In genomic region chr19:5632120-5632519, GRCm38 (mm10) we compare ENCODE assay signal across 19 mouse cellular contexts.
"Had no signal": no experiment of that assay in that cellular context is flagged by ENCODE, and none has a peak within 500 bp of the region (broad histone marks: within the 10 kb centered on the region; RNA-seq: fewer than 3 reads in every experiment).

No protein-coding gene starts in this region.

- H3K4me2 ChIP-seq: lung, embryonic 15.5 days; midbrain, embryonic 11.5 days; midbrain, embryonic 13.5 days; midbrain, embryonic 15.5 days; neural tube, embryonic 13.5 days; neural tube, embryonic 15.5 days had no signal

- DNase-seq: liver, postnatal 0 days; lung, adult 2 months; lung, postnatal 14 days; lung, postnatal 36 days; retina, postnatal 1 day; right cerebral cortex, adult 18-20 months; right cerebral cortex, postnatal 25 days; right cerebral cortex, postnatal 4 days; spleen, adult 18-20 months; thymus, adult 18-20 months; thymus, postnatal 14 days; thymus, postnatal 36 days had no signal

- H3K4me3 ChIP-seq: lung, embryonic 15.5 days; megakaryocyte, embryonic 14.5 days; midbrain, embryonic 13.5 days; midbrain, embryonic 15.5 days; neural tube, embryonic 13.5 days; neural tube, embryonic 15.5 days had no signal

- H3K27me3 ChIP-seq: lung, embryonic 15.5 days; megakaryocyte, embryonic 14.5 days; midbrain, embryonic 13.5 days; midbrain, embryonic 15.5 days; neural tube, embryonic 13.5 days; neural tube, embryonic 15.5 days had no signal

- H3K36me3 ChIP-seq: lung, embryonic 15.5 days; midbrain, embryonic 13.5 days; midbrain, embryonic 15.5 days; neural tube, embryonic 13.5 days; neural tube, embryonic 15.5 days had no signal
